9 mouse cellular contexts compared by ENCODE assay signal in the genomic region with DNA sequence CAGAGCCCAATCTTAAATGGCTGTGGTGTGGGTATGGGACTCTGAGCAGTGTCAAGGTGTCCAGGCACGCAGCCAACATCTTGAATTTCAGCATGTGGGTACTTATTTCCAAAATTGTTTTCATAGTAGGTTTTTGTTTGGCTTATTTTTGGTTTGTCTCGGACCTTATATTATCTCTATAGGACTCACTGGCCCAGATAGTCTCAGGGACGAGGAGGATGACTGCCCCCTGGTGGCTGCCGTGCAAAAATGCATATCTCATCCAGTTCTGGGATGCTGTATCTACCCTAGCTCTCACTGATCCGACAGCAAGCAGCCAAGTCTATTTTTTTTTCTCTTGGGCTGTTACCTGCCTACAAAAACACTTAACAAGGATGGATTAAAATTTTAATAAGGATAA.
DNase-seq lines count a peak whose midpoint lies in the region; ATAC-seq and TF ChIP-seq lines count a peak whose summit lies in the region.
"Had no signal": no experiment of that assay in that cellular context is flagged by ENCODE, and none has a peak within 500 bp of the region (broad histone marks: within the 10 kb centered on the region; RNA-seq: fewer than 3 reads in every experiment).

No protein-coding gene starts in this region.

- WGBS in bone marrow, adult 2 months: 22% methylated on average over 5 of the region's 5 CpGs
- 16% methylated on average over 5 of the region's 5 CpGs for WGBS in hindbrain, embryonic 14.5 days
- 12% methylated on average over 5 of the region's 5 CpGs for WGBS in liver, adult 2 months
- WGBS in neural tube, embryonic 13.5 days: 18% methylated on average over 5 of the region's 5 CpGs

- H3K27ac ChIP-seq in layer of hippocampus, adult 2 months: no peak overlapping the region
- H3K27ac ChIP-seq in bone marrow, adult 2 months (ENCODE audit: control insufficient read depth, insufficient read depth, low read depth, low read length, poor library complexity): no peak overlapping the region
- H3K27ac ChIP-seq in hindbrain, embryonic 14.5 days: no peak overlapping the region
- no peak overlapping the region for H3K27ac ChIP-seq in liver, adult 2 months (replicated peaks; ENCODE audit: insufficient read depth, low read depth, low read length)
- no peak overlapping the region for H3K27ac ChIP-seq in neural tube, embryonic 13.5 days (replicated peaks)
- H3K27ac ChIP-seq: embryonic facial prominence, embryonic 15.5 days had no signal

- TF ChIP-seq CTCF in layer of hippocampus, adult 2 months (conservative IDR thresholded peaks at IDR 0.05): peak; percentile 93
- TF ChIP-seq CTCF in bone marrow, adult 2 months (IDR thresholded peaks at IDR 0.05; ENCODE audit: control insufficient read depth, insufficient read depth, low read length): peak; percentile 85
- peak; percentile 85 for TF ChIP-seq CTCF in liver, adult 2 months (IDR thresholded peaks at IDR 0.05; ENCODE audit: low read depth, low read length)

- H3K4me1 ChIP-seq in bone marrow, adult 2 months (ENCODE audit: control insufficient read depth, insufficient read depth, low read length): no peaks in the 10 kb centered on the region
- 0 out of 2 replicates have a peak, but pooled peaks cover 7% of the 10 kb centered on the region for H3K4me1 ChIP-seq in hindbrain, embryonic 14.5 days (replicated peaks; ENCODE audit: control insufficient read depth, insufficient read depth, low read length)
- H3K4me1 ChIP-seq in liver, adult 2 months (ENCODE audit: control insufficient read depth, insufficient read depth, low read length): no peaks in the 10 kb centered on the region
- peaks cover 9% of the 10 kb centered on the region for H3K4me1 ChIP-seq in neural tube, embryonic 13.5 days (replicated peaks)

- no peak overlapping the region for H3K4me2 ChIP-seq in hindbrain, embryonic 14.5 days (replicated peaks)
- H3K4me2 ChIP-seq in neural tube, embryonic 13.5 days: no peak overlapping the region
- H3K4me2 ChIP-seq: embryonic facial prominence, embryonic 15.5 days had no signal

- peaks cover 69% of the 10 kb centered on the region for H3K36me3 ChIP-seq in hindbrain, embryonic 14.5 days (replicated peaks; ENCODE audit: control insufficient read depth, insufficient read depth)
- no peaks in the 10 kb centered on the region for H3K36me3 ChIP-seq in liver, adult 2 months (ENCODE audit: control insufficient read depth, insufficient read depth, low read length)
- H3K36me3 ChIP-seq in neural tube, embryonic 13.5 days: peaks cover 74% of the 10 kb centered on the region

- no peaks in the 10 kb centered on the region for H3K9me3 ChIP-seq in hindbrain, embryonic 14.5 days (ENCODE audit: control insufficient read depth, low read length)
- no peaks in the 10 kb centered on the region for H3K9me3 ChIP-seq in neural tube, embryonic 13.5 days
- H3K9me3 ChIP-seq: embryonic facial prominence, embryonic 15.5 days had no signal

- ATAC-seq in erythroblast, adult 5-6 weeks (replicated peaks; ENCODE audit: low FRiP score, poor library complexity, severe bottlenecking): peak; percentile 83
- ATAC-seq in hindbrain, embryonic 14.5 days (ENCODE audit: low FRiP score): peak; percentile 81; the same call in 1 of the 2 replicates
- ATAC-seq in neural tube, embryonic 13.5 days (ENCODE audit: low read depth): peak; percentile 74

- H3K4me3 ChIP-seq in layer of hippocampus, adult 2 months: no peak overlapping the region
- no peak overlapping the region for H3K4me3 ChIP-seq in bone marrow, adult 2 months (replicated peaks; ENCODE audit: control insufficient read depth, low read depth, low read length)
- no peak overlapping the region for H3K4me3 ChIP-seq in hindbrain, embryonic 14.5 days (replicated peaks; ENCODE audit: low read length)
- H3K4me3 ChIP-seq in liver, adult 2 months (ENCODE audit: insufficient read depth, low read depth, low read length): no peak overlapping the region
- H3K4me3 ChIP-seq in neural tube, embryonic 13.5 days: no peak overlapping the region
- H3K4me3 ChIP-seq: embryonic facial prominence, embryonic 15.5 days had no signal

- H3K79me2 ChIP-seq in liver, adult 2 months (ENCODE audit: control insufficient read depth, insufficient read depth, low read length): no peaks in the 10 kb centered on the region

- no peak for TF ChIP-seq POLR2A in bone marrow, adult 2 months (IDR thresholded peaks at IDR 0.05; ENCODE audit: borderline replicate concordance, control insufficient read depth, low read depth, low read length)
- TF ChIP-seq POLR2A in liver, adult 2 months (IDR thresholded peaks at IDR 0.05; ENCODE audit: extremely low read depth, insufficient read depth, low read length): no peak

- no peak overlapping the region for H3K9ac ChIP-seq in hindbrain, embryonic 14.5 days
- no peak overlapping the region for H3K9ac ChIP-seq in liver, adult 2 months (ENCODE audit: low read depth, low read length)
- H3K9ac ChIP-seq in neural tube, embryonic 13.5 days: no peak overlapping the region
- H3K9ac ChIP-seq: embryonic facial prominence, embryonic 15.5 days had no signal

- H3K27me3 ChIP-seq in hindbrain, embryonic 14.5 days (ENCODE audit: control insufficient read depth, insufficient read depth, low read length): no peaks in the 10 kb centered on the region
- no peaks in the 10 kb centered on the region for H3K27me3 ChIP-seq in liver, adult 2 months (ENCODE audit: control insufficient read depth, insufficient read depth, low read length)
- H3K27me3 ChIP-seq in neural tube, embryonic 13.5 days: no peaks in the 10 kb centered on the region
- H3K27me3 ChIP-seq: embryonic facial prominence, embryonic 15.5 days had no signal

- peak; percentile 60 to 88 for DNase-seq in layer of hippocampus, adult 2 months (ENCODE audit: low spot score in 2 of 2)
- no peak for DNase-seq in layer of hippocampus, adult 9-10 months (ENCODE audit: low spot score)
- peak; percentile 83 for DNase-seq in hindbrain, embryonic 14.5 days (ENCODE audit: low spot score)
- peak; percentile 22 for DNase-seq in liver, adult 2 months (ENCODE audit: extremely low read depth, low read depth, low spot score)
- DNase-seq in thymus, postnatal 0 days (ENCODE audit: low spot score): peak; percentile 69
